Mouse (Mus musculus) embryonic fibroblast, embryonic 13.5 days (primary cell): ENCODE measurements around the gene Fbxl13.

Source experiments
- CTCF ChIP-seq: IDR thresholded peaks from 2 replicates; pipeline ENCODE4 v1.5.1; 2011; ENCODE audit warnings: mild to moderate bottlenecking, control low read depth, low read length, moderate library complexity, borderline replicate concordance; ENCODE audit not compliant: insufficient read depth
- POLR2A ChIP-seq: IDR thresholded peaks from 2 replicates; pipeline ENCODE4 v1.6.1; 2011; ENCODE audit warnings: low read depth, mild to moderate bottlenecking, control low read depth, low read length, moderate library complexity

GRCm38 (mm10) chr5:21486798-21487197 lies 158.6 kb downstream of the Fbxl13 start:
- TF ChIP-seq POLR2A (no peak), CTCF (no peak)
